Mouse (Mus musculus) ovary, adult 18-20 months (tissue): Measurements from ENCODE around the gene Ndel1.
A peak's percentile ranks its signal among the peaks of the same experiment; 100 is the strongest.

Experiments
- DNase-seq: peaks from one replicate; pipeline ENCODE4 v3.0.0; 2022; ENCODE audit warnings: low spot score, mixed read lengths

Ndel1 gene

GRCm38 (mm10) chr11:68892233-68892832 lies 20.7 kb upstream of the Ndel1 start:
- no peak for DNase-seq

GRCm38 (mm10) chr11:68891823-68892222 lies 20.2 kb upstream of the Ndel1 start:
- no peak for DNase-seq

GRCm38 (mm10) chr11:68890625-68891024 lies 19.0 kb upstream of the Ndel1 start:
- DNase-seq = no peak

DNA sequence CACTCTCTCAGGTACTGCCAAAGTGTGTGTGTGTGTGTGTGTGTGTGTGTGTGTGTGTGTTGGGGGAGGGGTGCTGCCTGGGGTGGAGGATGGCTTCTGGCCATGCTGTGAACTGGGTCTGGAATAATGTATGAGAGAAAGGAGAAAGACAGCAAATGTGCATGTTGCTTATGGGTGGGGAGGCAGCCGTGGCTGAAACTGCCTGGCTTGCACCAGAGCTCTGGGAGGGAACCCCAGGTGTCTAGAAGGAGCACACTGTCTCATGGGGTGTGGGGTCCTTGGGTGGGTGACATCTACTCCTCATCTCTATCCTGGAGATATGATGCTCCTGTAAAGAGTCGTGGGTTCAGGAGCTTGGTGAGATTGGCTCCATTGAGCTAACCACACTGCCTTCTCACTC lies 17.0 kb upstream of the Ndel1 start:
- no peak for DNase-seq

- DNase-seq = no peak
Observed at GRCm38 (mm10) chr11:68888253-68888652, 16.6 kb upstream of the Ndel1 start, which contains the start of gene Rnf222. Gene Rnf222, plus strand, starts transcription at chr11:68888553.

DNA sequence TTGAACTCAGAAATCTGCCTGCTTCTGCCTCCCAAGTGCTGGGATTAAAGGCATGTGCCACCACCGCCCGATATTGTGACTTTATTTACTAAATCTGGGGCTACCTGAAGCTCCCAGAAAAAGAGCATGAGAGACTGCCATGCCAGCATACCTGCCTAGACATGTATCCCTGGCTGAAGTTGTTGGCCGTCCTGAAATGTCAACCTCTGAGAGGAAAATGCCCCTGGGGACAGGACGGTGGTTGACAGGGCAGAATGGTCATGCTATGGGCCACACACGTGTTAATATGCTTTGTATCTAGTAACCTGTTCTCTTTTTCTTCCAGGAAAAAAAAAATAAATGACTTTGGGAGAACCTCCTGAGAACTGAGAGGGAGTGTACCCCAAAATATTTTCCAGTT lies 14.4 kb upstream of the Ndel1 start:
- DNase-seq = no peak

DNA sequence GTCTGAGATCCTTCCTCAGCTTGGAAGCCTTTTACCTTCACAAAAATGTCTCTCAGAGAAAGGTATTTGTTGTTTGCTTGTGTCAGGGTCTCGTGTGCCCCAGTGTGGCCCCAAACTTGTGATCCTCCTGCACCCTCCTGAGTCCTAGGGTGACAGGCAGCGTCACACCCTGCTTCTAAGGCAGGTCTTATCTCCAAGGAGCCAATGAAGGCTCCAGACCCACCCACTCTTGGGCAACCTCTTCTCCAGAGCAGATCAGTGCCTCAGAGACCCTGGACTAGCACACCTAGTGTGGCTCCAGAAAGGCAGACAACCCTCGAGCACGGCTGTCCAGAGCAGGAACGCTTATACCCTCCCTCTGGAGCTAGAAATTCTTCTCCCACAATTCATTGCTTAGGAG lies 12.7 kb upstream of the Ndel1 start:
- no peak for DNase-seq

DNA sequence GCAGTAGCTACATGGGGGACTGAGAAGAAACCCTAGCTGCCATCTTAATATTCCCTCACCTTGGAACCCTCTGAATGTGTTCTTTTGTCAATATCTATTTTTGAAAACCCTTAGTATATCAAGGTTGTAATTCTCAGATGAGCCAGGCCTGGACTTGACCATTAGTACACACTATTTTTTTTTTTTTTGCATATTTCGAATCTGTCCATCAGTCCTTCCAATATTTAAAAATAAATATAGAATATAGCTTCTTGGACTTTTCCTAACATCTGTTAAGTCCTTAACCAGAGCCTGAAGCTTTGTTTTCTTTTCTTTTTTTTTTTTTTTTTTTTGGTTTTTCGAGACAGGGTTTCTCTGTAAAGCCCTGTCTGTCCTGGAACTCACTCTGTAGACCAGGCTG lies 12.2 kb upstream of the Ndel1 start:
- DNase-seq = no peak

GRCm38 (mm10) chr11:68882107-68882506 lies 10.4 kb upstream of the Ndel1 start:
- DNase-seq = no peak

- no peak for DNase-seq
Observed at GRCm38 (mm10) chr11:68878811-68879210, 7.2 kb upstream of the Ndel1 start.

DNA sequence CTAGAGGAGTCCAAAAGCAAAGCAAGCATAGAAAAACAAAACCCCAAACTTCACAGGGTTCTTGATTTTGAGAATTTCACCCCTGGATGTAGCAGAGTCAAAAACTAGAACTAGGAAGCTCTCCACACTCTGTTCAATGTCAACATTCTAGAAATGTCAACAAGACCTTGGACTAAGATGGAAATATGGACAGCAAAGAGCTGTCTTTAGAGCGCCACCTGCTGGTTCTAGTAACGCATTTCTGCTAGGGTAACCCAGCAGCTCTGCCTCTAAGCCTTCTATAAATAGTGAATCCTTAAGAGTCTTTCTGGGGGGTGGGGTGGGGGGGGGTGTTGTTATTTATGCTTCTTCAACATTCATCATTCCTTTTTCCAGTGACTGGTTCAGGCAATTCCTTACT lies 3.2 kb upstream of the Ndel1 start:
- DNase-seq = no peak

DNA sequence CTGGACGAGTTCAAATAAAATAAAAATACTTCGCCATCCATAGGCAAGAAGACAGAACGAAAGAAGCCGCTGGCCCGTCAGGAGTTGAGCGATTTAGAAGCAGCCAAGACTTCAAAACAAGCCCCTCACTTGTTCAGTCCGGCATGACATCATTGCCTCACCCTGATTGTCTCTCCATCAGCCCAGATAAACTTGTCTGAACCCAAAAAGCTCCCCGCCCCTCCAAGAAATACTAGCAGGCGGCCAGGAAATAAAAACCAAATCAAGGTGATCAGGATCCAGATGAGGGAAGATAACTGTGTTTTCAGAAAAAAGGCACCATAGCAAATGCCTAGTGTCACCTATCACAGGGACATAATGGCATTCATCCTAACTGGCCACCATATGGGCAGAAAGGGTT lies 381 bp downstream of the Ndel1 start:
- DNase-seq = no peak

DNA sequence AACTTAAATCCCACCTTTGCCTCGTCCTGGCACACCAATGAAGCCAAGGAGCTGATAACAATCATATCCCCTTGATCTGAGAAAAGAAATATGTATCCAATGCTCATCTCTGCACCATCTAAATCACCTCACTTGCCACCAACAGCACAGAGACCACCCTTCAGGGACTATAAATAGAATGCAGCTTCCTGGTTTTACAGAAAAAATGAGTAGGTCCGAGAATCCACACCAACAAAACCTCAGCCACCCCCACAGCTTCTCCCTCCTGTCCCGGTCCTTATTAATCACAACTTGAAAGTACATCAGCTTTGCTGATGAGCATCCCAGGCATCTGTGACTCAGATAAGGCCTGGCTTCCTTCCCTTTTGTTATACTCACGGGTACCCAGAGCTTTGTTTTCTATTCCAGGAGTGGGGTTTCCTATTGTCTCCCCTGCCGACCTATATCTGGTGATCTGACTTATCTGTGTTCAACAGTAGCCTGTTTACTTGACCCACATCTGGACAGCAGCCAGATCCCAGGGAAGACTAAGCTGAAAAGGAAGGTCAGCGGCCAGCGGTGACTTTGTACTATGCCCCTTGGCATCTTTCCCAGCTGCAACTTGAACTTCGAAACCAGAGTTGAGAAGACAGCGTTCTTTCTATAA lies 7.0 kb downstream of the Ndel1 start:
- peak; percentile 77 for DNase-seq

- DNase-seq = no peak
Observed at GRCm38 (mm10) chr11:68863631-68864091, 8.0 kb downstream of the Ndel1 start.

- no peak for DNase-seq
Observed at GRCm38 (mm10) chr11:68862260-68862659, 9.4 kb downstream of the Ndel1 start.

DNA sequence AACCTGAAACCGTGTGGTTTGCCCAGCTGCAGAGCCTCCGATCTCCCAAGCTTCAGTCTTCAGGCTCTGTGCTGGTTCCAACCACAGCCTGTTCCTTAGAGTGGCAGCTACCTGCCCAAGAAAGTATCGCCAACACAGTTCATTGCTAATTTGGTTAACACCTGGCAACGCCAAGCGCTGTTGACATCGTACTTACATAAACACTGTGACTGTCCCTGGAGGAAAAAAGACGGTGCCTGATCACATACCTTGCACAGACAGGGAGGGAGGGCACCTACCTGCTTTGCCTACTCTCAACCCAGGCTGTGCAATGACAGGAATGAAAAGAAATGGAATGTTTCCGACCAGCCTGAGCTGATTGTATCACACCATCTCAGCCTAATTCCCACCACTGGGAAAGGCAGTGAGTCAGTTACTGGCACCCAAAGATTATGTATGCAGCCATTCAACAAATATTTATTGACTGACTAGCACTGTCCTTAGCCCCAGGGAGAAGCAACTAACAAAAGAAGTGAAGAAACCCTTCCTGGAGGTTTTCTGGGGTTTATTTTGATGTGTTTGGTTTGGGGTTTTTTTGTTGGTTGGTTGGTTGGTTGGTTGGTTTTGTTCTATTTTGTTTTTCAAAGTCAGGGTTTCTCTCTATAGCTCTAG lies 11.6 kb downstream of the Ndel1 start:
- no peak for DNase-seq

DNA sequence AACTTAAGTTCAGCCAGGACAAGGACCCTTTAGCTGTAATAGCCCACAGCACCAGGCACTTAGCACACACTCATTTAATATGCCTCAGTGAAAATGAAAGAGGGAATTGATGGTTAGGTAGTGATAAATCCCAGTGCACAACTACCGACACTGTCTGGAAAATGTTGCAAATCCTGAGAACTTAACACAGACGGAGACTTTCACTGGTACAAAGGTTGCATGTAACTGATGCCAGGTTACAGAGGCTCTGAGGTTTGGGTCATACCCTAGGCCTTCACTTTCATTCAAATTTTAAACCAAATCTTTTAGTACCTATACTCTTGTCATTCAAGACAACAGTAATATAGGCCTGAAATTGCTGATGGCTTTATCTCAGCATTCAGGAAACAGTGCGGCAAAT lies 14.3 kb downstream of the Ndel1 start:
- DNase-seq = no peak

DNA sequence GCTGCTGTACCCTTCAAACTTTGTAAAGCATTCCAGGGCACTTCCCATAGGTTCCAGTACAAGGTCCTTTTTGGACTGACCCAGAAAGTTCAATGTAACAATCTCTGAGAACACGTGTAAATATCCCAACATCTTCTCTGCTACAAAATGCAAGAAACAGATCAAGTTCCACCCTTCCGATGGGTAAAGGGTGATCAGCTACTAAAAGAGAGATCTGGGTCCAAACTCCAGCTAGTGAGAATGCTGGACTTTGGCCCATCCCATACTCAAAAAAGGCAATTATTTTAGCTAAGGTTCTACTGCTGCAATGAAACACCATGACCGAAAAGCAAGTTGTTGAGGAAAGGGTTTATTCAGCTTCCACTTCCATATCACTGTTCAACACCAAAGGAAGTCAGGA lies 17.0 kb downstream of the Ndel1 start:
- no peak for DNase-seq

DNA sequence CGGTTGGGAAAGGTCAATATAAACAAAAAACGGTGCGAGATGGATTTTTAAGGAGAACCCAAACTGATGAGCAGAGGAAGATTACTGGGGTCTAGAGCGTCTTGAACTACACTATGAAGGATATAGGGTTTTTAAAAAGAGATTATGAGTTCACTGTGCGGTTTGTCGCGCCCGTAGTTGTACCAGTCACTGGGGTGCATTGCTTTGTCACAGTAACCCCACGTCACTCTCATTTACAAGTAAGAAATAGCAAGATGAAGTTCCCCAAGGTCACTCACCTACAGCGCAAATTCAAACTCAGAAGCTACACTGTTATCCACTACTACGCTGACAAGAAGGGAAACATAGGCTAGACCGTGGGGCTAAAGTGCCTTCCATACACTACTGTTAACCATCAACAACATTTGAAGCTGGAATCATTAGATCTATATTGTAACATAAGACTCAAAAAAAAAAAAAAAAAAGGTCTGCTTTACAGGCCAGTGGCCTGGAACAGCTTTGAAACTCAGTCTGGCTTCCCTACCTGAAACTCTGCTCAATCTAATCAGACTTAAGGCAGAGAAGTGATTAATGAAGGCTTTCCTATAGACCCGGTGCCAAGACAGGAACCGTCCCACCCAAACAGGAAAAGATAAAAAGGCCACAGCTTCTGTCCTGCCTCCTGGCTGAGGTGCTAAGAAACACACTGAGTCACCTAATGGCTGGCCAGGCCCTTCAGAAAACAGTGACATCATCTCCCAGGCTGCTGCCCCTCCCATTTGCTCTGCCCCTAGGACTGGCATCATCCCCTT lies 17.9 kb downstream of the Ndel1 start:
- DNase-seq = peak; percentile 36

GRCm38 (mm10) chr11:68852932-68853409 lies 18.7 kb downstream of the Ndel1 start:
- DNase-seq = peak; percentile 99

GRCm38 (mm10) chr11:68852486-68852901 lies 19.2 kb downstream of the Ndel1 start:
- peak; percentile 74 for DNase-seq
